Mouse (Mus musculus) myocyte (in vitro differentiated cells): ENCODE data around the gene Zcchc7.

Source experiments
- CEBPB ChIP-seq: IDR thresholded peaks from 2 replicates; pipeline ENCODE4 v1.6.1; 2011; ENCODE audit warnings: mild to moderate bottlenecking, moderate library complexity; ENCODE audit not compliant: poor library complexity, insufficient read depth, severe bottlenecking
- E2F4 ChIP-seq: IDR thresholded peaks from one replicate; pipeline ENCODE4 v1.6.1; 2011; ENCODE audit warnings: mild to moderate bottlenecking, control low read depth, moderate library complexity; ENCODE audit not compliant: insufficient read depth
- MAX ChIP-seq: IDR thresholded peaks from one replicate; pipeline ENCODE4 v1.6.1; 2011; ENCODE audit warnings: low read depth, mild to moderate bottlenecking, control low read depth
- MYOD1 ChIP-seq, 3 experiments: IDR thresholded peaks; one replicate each; pipeline ENCODE4 v1.6.1; 2011; ENCODE audit warnings: control low read depth in 2 of 3, low read depth in 2 of 3, mild to moderate bottlenecking in 2 of 3, moderate library complexity in 1 of 3; ENCODE audit not compliant: insufficient read length in 2 of 3, control insufficient read depth in 1 of 3
- MYOG ChIP-seq, 3 experiments: IDR thresholded peaks; one replicate each; pipeline ENCODE4 v1.6.1; 2011; ENCODE audit warnings: control low read depth in 2 of 3, low read depth in 2 of 3, mild to moderate bottlenecking in 2 of 3; ENCODE audit not compliant: insufficient read length in 2 of 3, control insufficient read depth in 1 of 3, insufficient read depth in 1 of 3
- POLR2A ChIP-seq: IDR thresholded peaks from one replicate; pipeline ENCODE4 v1.6.1; 2011; ENCODE audit warnings: low read depth, mild to moderate bottlenecking, control low read depth, moderate library complexity; ENCODE audit not compliant: insufficient read length
- POLR2AphosphoS2 ChIP-seq: IDR thresholded peaks from one replicate; pipeline ENCODE4 v1.6.1; 2011; ENCODE audit warnings: low read depth, control low read depth; ENCODE audit not compliant: insufficient read length
- REST ChIP-seq: IDR thresholded peaks from one replicate; pipeline ENCODE4 v1.6.1; 2011; ENCODE audit warnings: mild to moderate bottlenecking, control low read depth, moderate library complexity; ENCODE audit not compliant: insufficient read depth, insufficient read length
- SRF ChIP-seq: IDR thresholded peaks from one replicate; pipeline ENCODE4 v1.6.1; 2011; ENCODE audit warnings: low read depth; ENCODE audit not compliant: control insufficient read depth, insufficient read length
- TCF12 ChIP-seq: IDR thresholded peaks from one replicate; pipeline ENCODE4 v1.6.1; 2011; ENCODE audit warnings: mild to moderate bottlenecking, control low read depth; ENCODE audit not compliant: poor library complexity, insufficient read depth, severe bottlenecking
- TCF3 ChIP-seq: IDR thresholded peaks from one replicate; pipeline ENCODE4 v1.6.1; 2011; ENCODE audit warnings: low read depth, control low read depth; ENCODE audit not compliant: insufficient read length
- USF1 ChIP-seq: IDR thresholded peaks from one replicate; pipeline ENCODE4 v1.6.1; 2011; ENCODE audit warnings: low read depth, mild to moderate bottlenecking, control low read depth, moderate library complexity

- TF ChIP-seq USF1 (no peak), POLR2A (no peak), TCF12 (no peak), SRF (no peak), CEBPB (no peak), MYOD1 (IDR thresholded peaks at IDR 0.05; ENCODE audit: control insufficient read depth in 1 of 3, insufficient read length in 2 of 3, low read depth in 2 of 3) (no peak), POLR2AphosphoS2 (no peak), MAX (no peak), MYOG (IDR thresholded peaks at IDR 0.05; ENCODE audit: control insufficient read depth in 1 of 3, insufficient read depth in 1 of 3, insufficient read length in 2 of 3, low read depth in 2 of 3) (no peak), E2F4 (no peak), TCF3 (no peak), REST (no peak)
Measured at GRCm38 (mm10) chr4:44755553-44756133, at the start of gene Zcchc7.
